Mouse (Mus musculus) spleen, adult 18-20 months (tissue): Measurements from ENCODE around the gene Uggt1.

Source experiments
- DNase-seq, 2 experiments: peaks; one replicate each; pipeline ENCODE4 v3.0.0; 2022; ENCODE audit warnings: mixed read lengths in 2 of 2

The Uggt1 gene

GRCm38 (mm10) chr1:36172941-36173340 is 71.6 kb downstream of the Uggt1 start:
- no peak for DNase-seq

DNA sequence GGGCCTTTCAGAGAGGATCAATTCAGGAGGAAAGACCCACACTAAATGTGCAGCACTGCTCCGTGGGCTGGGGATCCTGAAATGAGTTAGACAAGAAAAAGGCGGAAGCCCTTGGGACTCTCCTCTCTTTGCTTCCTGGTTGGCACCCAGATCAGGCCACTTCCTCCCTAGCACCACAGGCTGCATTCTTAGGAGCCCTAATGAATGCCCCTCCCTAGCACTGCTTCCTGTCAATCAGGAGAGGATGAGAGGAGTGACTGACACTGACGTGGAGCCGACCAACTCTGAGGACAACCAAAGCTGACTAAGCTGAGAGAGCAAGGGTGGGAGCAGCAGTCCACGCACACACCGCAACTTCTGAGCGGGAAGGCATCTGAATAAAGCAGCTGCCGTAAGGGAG is 81.8 kb downstream of the Uggt1 start:
- DNase-seq, result no peak

DNA sequence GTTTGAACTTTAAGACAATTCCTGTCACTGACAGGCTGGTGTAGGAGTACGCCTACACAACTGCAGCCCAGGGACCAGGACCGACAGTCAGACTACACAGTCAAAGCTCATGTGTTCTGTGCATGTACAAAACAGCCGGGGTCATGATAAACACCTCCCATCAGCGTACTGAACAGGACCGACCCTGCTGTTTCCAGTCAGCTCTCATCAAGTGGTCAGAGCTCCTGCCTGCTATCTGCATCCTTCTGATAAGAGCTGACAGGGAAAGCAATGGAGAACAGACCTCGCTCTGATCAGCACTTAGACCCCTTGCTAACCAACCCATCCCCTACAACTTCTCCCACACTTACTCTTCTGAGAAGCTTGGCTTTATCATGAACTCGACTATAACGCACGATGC is 83.3 kb downstream of the Uggt1 start:
- DNase-seq, result no peak

GRCm38 (mm10) chr1:36160246-36160645 is 84.3 kb downstream of the Uggt1 start:
- no peak for DNase-seq

- peak in 1 of 2 experiments; percentile 50 for DNase-seq
Measured at GRCm38 (mm10) chr1:36149411-36149810, 95.1 kb downstream of the Uggt1 start.

GRCm38 (mm10) chr1:36148809-36149208 is 95.7 kb downstream of the Uggt1 start:
- no peak for DNase-seq

DNA sequence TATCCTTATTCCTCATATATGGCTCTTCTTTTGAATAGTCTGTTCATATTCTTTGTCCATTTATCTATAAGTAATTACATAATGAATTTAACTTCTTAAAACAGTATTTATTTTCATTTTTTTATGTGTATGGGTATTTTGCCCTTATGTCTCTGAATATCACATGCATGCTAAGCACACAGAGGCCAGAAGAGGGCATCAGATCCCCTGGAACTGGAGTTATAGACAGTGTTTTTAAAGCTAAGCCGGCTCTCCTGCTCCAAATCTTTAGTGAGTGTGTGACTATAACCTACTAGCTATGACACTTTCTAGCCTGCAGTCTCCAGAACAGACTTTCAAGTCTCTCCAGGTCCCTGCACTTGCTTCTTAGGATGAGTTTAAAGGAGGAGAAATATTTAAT is 99.5 kb downstream of the Uggt1 start:
- DNase-seq, result peak in 1 of 2 experiments; percentile 50

DNA sequence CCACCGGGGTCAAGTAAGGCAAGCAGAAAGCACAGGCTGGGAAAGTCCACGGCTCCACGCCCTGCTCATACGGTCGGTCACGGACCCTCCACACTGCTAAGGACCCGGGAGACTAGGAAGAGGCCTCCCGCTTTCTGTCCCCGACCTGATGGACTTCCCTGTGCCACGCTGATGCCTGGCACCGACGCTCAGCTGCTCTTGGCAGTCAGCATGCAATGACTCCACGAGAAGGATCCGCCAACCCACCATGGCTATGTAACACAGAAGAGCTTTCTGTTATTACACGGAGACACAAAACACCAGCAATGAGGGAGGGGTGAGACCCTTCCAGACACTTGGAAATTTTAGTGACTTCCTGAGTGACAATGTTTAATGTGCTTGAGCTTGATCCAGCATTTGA is 104.2 kb downstream of the Uggt1 start:
- no peak for DNase-seq

DNA sequence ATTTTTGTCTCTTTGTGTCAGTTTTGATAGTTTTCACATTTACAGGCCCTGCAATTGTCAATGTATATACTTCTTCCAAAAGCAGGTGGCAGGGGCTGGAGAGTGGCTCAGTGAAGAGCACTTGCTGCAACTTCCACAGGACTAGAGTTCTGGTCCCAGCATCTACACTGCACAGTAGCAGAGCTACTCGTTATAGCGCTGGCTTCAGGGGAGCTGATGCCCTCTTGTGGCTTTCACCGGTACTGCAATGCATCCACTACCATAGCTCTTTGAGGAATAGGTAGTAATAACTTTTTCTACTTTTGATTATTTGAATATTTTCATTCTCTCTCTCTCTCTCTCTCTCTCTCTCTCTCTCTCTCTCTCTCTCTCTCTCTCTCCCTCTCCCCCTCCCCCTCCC is 109.9 kb downstream of the Uggt1 start:
- DNase-seq, result peak; percentile 62 to 84

GRCm38 (mm10) chr1:36133647-36134046 is 110.9 kb downstream of the Uggt1 start:
- DNase-seq, result no peak

DNA sequence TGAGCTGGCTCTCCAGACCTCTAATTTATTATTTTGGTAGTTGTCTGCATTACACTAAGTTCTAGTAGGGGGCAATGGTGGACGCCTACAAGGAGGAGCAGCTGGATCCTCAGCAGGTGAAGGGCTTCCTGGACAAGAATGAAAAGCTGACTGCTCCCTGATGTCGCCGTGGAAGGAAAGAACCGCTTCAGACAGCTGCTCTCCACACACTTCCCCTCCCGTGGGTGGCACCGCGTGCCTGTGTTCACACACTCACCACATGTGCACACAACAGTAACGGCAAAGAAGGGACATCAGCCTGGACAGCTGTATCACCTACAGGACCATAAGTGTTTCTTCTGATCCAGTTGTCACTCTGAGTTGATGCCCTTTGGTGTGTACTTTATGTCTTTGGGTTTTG is 111.5 kb downstream of the Uggt1 start:
- DNase-seq, result no peak

DNA sequence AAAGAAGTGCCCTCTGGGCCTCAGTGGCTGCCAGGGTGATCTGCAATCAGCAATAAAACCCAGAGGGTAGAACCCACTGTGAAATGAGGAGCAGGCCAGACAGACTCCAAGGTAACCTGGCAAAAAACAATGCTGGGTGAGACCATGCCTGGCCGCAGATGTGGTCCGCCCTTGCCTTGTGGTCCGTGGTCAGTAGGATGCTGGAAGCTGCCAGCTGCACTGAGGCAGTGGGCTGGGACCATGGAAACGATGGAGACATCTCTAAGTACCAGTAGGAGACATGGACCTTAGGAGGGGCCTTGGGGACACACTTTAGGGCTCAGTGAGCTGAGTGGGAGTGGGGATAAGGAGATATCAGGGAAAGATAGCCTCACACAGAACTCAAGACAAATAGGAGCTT is 112.3 kb downstream of the Uggt1 start:
- DNase-seq, result no peak

- no peak for DNase-seq
Measured at GRCm38 (mm10) chr1:36131766-36132165, 112.8 kb downstream of the Uggt1 start.

- no peak for DNase-seq
Measured at GRCm38 (mm10) chr1:36131154-36131553, 113.4 kb downstream of the Uggt1 start.

- no peak for DNase-seq
Measured at GRCm38 (mm10) chr1:36130307-36131035, 114.0 kb downstream of the Uggt1 start.

DNA sequence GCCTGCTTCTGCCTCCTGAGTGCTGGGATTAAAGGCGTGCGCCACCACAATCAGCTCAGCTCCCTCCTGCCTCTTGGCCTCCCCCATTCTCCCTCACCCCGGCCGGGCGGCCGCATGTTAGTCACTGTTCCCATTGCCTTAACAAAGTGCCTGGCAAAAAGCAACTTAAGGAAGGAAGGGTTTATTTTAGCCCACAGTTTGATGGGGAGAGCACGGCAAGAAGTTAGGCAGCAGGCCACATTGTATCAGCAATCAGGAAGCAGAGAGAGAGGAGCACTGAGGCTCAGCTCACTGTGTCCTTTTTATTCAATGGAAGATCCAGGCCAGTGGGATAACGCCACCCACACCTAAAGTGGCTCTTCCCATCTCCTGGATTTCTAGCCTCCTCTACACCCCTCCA is 114.6 kb downstream of the Uggt1 start:
- no peak for DNase-seq

DNA sequence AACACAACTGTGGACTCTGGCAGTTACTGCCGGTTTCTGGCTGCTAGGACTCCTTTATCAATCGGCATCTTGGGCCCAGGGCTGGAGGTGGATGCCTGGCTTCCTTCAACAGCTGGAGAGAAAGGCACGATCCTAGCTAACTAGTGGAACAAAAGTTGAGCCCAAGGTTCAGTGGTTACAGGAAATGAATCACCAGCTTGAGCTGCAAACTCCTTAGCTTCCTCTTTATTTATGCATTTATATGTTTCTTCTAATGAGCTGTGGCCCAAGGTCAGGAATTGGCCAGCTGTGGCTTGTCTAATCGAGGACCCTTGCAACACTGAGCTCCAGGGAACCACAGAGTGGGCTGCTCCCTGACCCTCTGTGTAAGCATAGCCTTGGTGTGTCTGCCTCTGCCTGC is 115.4 kb downstream of the Uggt1 start:
- DNase-seq, result no peak

DNA sequence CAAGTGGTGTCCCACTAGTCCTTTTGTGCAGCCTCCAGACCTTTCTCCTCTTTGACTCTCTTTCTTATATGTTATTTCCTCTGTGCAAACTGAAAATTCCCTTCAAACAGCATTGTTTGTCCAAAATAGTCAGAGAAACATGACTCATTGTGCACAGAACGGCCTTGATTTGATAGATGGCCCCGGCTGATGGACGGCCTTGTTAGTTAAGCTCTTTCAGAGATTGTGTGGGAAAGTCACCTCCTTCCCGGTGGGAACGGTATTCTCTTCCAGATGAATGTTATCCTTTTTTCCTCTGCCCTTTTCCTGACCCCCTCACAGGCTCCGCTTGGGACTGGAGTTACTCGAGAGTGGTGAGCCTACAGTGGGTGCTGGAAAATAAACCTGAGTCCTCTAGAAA is 119.4 kb downstream of the Uggt1 start:
- no peak for DNase-seq

DNA sequence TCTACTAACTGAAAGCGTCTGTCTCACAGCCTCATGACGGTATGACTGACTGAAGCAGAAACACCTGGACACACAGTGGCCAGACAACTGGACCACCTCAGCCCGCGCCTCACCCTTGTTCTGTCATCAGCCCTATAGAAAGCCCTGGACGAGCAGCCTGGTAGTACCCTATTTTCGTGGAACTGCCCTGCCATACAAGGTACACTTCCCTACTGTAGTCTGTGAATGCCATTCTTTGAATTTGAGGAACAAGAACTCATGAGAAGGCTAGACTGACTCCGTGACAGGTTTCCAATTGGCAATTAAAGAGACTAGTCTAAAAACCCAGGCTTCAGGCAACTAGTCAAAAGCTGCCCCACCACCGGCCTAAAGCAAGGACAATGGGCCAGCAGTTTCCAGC is 123.3 kb downstream of the Uggt1 start:
- DNase-seq, result no peak

DNA sequence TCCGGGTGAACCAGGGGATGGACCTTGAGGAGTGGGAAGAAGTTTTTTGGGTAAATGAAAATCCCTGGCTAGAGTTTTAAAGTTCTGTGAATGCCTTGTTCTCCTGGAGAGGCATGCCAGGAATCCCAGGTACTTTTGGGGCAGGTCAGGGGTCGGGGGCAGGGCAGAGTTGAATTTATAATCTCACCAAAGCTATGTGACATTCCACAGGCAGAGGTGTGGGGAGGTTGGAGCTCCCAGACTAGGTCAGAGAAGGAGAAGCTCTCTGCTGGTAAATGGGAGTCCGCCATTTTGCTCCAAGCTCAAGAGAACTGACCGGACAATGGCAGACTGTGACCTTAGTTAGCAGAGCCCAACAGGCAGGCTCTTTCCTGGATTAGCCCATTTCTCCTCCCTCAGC is 125.1 kb downstream of the Uggt1 start:
- no peak for DNase-seq

DNA sequence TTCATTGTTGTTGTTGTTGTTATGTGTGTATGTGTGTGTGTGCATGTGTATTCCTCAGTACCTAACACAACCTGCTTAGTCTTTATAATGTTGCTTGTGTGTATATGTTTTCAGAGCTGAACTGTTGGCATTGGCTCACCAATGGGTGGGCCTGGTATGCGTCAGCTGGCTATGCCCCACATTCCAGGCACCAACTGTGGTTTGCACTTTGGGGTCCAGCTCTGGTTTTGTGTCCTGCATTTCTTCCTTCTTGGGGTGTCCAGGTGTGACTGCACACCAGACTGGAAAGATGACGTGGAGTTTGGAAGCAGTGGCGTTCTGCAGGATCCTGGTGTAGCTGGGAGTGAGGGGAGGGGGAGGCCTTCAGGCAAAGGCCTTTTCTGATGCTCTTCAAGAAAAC is 125.6 kb downstream of the Uggt1 start:
- no peak for DNase-seq

DNA sequence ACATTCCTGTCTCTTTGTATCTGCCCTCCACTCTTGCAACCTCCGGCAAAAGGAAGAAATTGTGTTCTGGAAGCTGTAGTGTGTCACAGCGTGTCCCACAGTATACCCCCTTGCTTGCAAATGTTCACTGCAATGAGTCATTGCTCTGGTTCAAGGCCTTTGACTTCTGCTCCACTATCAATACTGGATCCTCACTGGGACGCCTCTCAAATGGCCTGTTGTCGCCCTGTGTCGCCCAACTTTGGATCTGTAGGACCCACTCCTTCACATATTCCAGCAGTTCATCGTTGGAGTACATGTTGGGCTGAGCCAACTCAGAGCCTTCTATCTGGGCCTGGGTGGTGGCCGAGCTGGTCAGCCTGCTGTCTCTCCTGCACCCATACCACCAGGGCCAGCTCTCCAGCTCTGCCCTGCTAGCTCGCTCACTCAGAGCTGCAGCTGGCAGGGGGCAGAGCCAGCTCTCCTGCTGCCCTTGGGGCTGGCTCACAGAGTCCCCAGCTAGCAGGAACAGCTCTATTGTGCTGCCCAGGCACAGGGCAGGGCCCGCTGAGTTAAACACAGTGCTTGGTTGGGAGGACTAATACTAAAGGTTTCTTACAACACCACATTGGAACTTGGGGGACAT is 126.3 kb downstream of the Uggt1 start:
- DNase-seq, result no peak

- DNase-seq, result no peak
Measured at GRCm38 (mm10) chr1:36116488-36116887, 128.0 kb downstream of the Uggt1 start.

- no peak for DNase-seq
Measured at GRCm38 (mm10) chr1:36114844-36115243, 129.7 kb downstream of the Uggt1 start.

DNA sequence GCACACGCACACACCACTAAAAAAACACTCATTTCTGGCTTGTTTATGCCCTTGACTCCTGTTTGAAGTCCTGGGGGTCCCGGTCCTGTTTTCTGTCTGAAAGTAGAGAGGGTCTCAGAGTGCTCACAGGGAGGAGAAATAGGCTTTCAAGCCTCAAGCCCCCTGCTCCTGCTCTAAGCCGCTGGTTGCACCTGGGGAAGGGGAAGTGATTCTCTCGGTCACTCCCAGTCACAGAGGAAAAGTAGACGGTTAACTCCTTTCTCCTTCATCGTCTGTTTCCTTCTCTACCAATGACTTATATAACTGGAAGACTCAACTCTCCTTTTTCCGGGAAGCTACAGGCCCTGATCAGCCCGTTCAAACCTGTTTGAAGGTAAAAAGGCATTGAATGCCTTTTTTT is 130.8 kb downstream of the Uggt1 start:
- DNase-seq, result no peak
